Mouse (Mus musculus): ENCODE data around the gene Zswim8.

- TF ChIP-seq CTCF (conservative IDR thresholded peaks at IDR 0.05; ENCODE audit: low read length) = no peak
- TF ChIP-seq POU5F1 (IDR thresholded peaks at IDR 0.05; ENCODE audit: borderline replicate concordance, low read length) = no peak
Measured at GRCm38 (mm10) chr14:20735892-20736390, 28.6 kb downstream of the Zswim8 start.

Data from E14TG2a.4 (cell line).